Mouse (Mus musculus): ENCODE measurements at regions not wholly inside any gene's neighbourhood (a gene's known extent, or its start where the extent isn't known, plus 50 kb on each side); places are given as distances from the start of the nearest gene placed in this dataset.

DNA sequence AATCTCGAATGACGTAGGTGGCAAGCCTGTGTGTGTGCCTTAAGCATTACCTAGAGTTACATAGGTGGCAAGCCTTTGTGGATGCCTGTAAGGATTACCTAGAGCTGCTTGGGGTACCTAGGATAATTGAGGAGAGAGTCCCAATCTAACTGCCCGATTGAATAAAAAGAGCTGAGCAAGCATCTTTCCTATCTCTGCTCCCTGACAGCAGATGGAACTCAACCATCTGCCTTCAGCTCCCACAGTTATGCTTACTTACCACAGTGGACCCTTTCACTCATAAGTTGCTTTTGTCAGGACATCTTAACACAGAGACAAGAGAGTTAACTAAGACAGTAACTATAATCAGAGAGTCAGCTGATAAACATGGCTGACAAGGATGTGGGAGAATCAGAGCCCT, 89.6 kb downstream of the A830031A19Rik start:
- TF ChIP-seq CTCF (IDR thresholded peaks at IDR 0.05; ENCODE audit: low read depth, low read length) (no peak), TAL1 (conservative IDR thresholded peaks at IDR 0.05; ENCODE audit: low read depth, low read length) (no peak)

Measured in G1E (cell line).